Mouse (Mus musculus) heart, embryonic 10.5 days (tissue): ENCODE results near the gene 1500015O10Rik. TPM values are rescaled to one million over a fixed set of nuclear protein-coding genes. Genes with fewer than 3 reads are reported as not detected.

Source experiments
- DNase-seq: peaks from one replicate; pipeline ENCODE4 v3.0.0-alpha.2; 2017; ENCODE audit warnings: low spot score
- H3K27ac ChIP-seq: fragments of 300-500 bp; sonication (generic); 2 replicates; pipeline ENCODE4 v1.5.1; 2016; ENCODE audit warnings: mild to moderate bottlenecking
- H3K27me3 ChIP-seq: fragments of 300-500 bp; sonication (generic); 2 replicates; pipeline ENCODE4 v1.6.1; 2016; ENCODE audit warnings: mild to moderate bottlenecking; ENCODE audit not compliant: poor library complexity, insufficient read depth, severe bottlenecking
- H3K36me3 ChIP-seq: fragments of 300-500 bp; sonication (generic); 2 replicates; pipeline ENCODE4 v1.6.1; 2016; ENCODE audit warnings: mild to moderate bottlenecking, moderate library complexity
- H3K4me1 ChIP-seq: fragments of 300-500 bp; sonication (generic); 2 replicates; pipeline ENCODE4 v1.6.1; 2016; ENCODE audit warnings: mild to moderate bottlenecking
- H3K4me3 ChIP-seq: fragments of 300-500 bp; sonication (generic); 2 replicates; pipeline ENCODE4 v1.5.1; 2016; ENCODE audit warnings: mild to moderate bottlenecking, moderate library complexity
- H3K9me3 ChIP-seq: fragments of 300-500 bp; sonication (generic); 2 replicates; pipeline ENCODE4 v1.6.1; 2016; ENCODE audit warnings: mild to moderate bottlenecking, moderate library complexity
- WGBS: fragments of 180-500 bp; shearing (Covaris S2); methylation state at CpG from one replicate; pipeline ENCODE4 v1.1.7; 2016; 5-methylcytosine and 5-hydroxymethylcytosine counted together
- polyA plus RNA-seq: library from polyadenylated mRNA; unstranded; fragments of >200 nt; fragmentation: Nextera tagmentation; extraction: Ambion mirVana; gene quantifications from 2 replicates; pipeline ENCODE4 v1.2.1, GENCODE M21; 2016

1500015O10Rik gene
- polyA plus RNA-seq, 1 experiment from 2014 or later: 0.44 TPM

- WGBS: 94% methylated on average over 3 of the region's 3 CpGs
- DNase-seq: peak; percentile 25
- H3K27me3 ChIP-seq: no peaks in the 10 kb centered on the region
Measured at GRCm38 (mm10) chr1:43782680-43783079, 52.3 kb downstream of the 1500015O10Rik start.

GRCm38 (mm10) chr1:43783186-43783585 is 52.8 kb downstream of the 1500015O10Rik start:
- peak; percentile 54 for DNase-seq
- 88% methylated on average over 3 of the region's 3 CpGs for WGBS
- peaks cover 20% of the 10 kb centered on the region for H3K36me3 ChIP-seq

More at GRCm38 (mm10) chr1:43782680-43783079, 52.3 kb downstream of the 1500015O10Rik start:
- Histone ChIP-seq H3K4me3 (no peak overlapping the region), H3K4me1 (peaks cover 13% of the 10 kb centered on the region; the same call in 1 of the 2 replicates), H3K36me3 (peaks cover 20% of the 10 kb centered on the region), H3K27ac (no peak overlapping the region), H3K9me3 (no peaks in the 10 kb centered on the region)

GRCm38 (mm10) chr1:43785316-43785715 is 54.9 kb downstream of the 1500015O10Rik start:
- Histone ChIP-seq H3K9me3 (no peaks in the 10 kb centered on the region), H3K4me3 (no peak overlapping the region), H3K27me3 (no peaks in the 10 kb centered on the region), H3K27ac (no peak overlapping the region), H3K4me1 (peaks cover 13% of the 10 kb centered on the region; the same call in 1 of the 2 replicates), H3K36me3 (peaks cover 11% of the 10 kb centered on the region)
- 86% methylated on average over 5 of the region's 5 CpGs for WGBS
- peak; percentile 59 for DNase-seq

More at GRCm38 (mm10) chr1:43783186-43783585, 52.8 kb downstream of the 1500015O10Rik start:
- Histone ChIP-seq H3K4me1 (peaks cover 13% of the 10 kb centered on the region; the same call in 1 of the 2 replicates), H3K27ac (no peak overlapping the region), H3K4me3 (no peak overlapping the region), H3K9me3 (no peaks in the 10 kb centered on the region), H3K27me3 (no peaks in the 10 kb centered on the region)

- no peaks in the 10 kb centered on the region for H3K27me3 ChIP-seq
- no peak overlapping the region for H3K4me3 ChIP-seq
- H3K27ac ChIP-seq: no peak overlapping the region
- H3K9me3 ChIP-seq: no peaks in the 10 kb centered on the region
- peaks cover 4% of the 10 kb centered on the region; the same call in 1 of the 2 replicates for H3K4me1 ChIP-seq
- 87% methylated on average over 5 of the region's 5 CpGs for WGBS
- H3K36me3 ChIP-seq: peaks cover 11% of the 10 kb centered on the region
- DNase-seq: peak; percentile 67
Measured at GRCm38 (mm10) chr1:43786711-43787110, 56.3 kb downstream of the 1500015O10Rik start.

- H3K27me3 ChIP-seq: no peaks in the 10 kb centered on the region
- H3K4me3 ChIP-seq: no peak overlapping the region
Measured at GRCm38 (mm10) chr1:43789765-43790164, 59.4 kb downstream of the 1500015O10Rik start.

More at GRCm38 (mm10) chr1:43789765-43790164, 59.4 kb downstream of the 1500015O10Rik start:
- H3K4me1 ChIP-seq: no peaks in the 10 kb centered on the region
- 82% methylated on average over 2 of the region's 2 CpGs for WGBS
- H3K27ac ChIP-seq: no peak overlapping the region
- DNase-seq: no peak
- H3K36me3 ChIP-seq: peaks cover 11% of the 10 kb centered on the region
- no peaks in the 10 kb centered on the region for H3K9me3 ChIP-seq

Other genes starting within 250 kb of the 1500015O10Rik start
- gene Uxs1, start 97.2 kb downstream of the 1500015O10Rik start, polyA plus RNA-seq: 15.6 and 17.2 TPM in 2 replicates
- 57.6 and 63.8 TPM in 2 replicates for gene Tpp2, start 203.0 kb downstream of the 1500015O10Rik start, polyA plus RNA-seq